Mouse (Mus musculus): ENCODE data around the gene Tubgcp5. TPM values are rescaled to one million over a fixed set of nuclear protein-coding genes. Genes with fewer than 3 reads are reported as not detected.

Gene Tubgcp5
- total RNA-seq, 2 experiments from 2014 or later, result 31.8 to 41.1 TPM

Other genes with a start within 250 kb of the Tubgcp5 start
- gene Siglech, start 26.0 kb upstream of the Tubgcp5 start, total RNA-seq (2014; fragmentation: Nextera tagmentation), result not detected in 2 replicates
- not detected in 2 replicates for gene Siglech, start 26.0 kb upstream of the Tubgcp5 start, total RNA-seq (2017)
- 43.8 and 48.2 TPM in 2 replicates for gene Cyfip1, start 47.6 kb downstream of the Tubgcp5 start, total RNA-seq (2014; fragmentation: Nextera tagmentation)
- gene Cyfip1, start 47.6 kb downstream of the Tubgcp5 start, total RNA-seq (2017), result 56.7 and 81.1 TPM in 2 replicates
- 31.2 and 34.3 TPM in 2 replicates for gene Nipa2, start 168.3 kb downstream of the Tubgcp5 start, total RNA-seq (2014; fragmentation: Nextera tagmentation)
- gene Nipa2, start 168.3 kb downstream of the Tubgcp5 start, total RNA-seq (2017), result 37.3 and 39.8 TPM in 2 replicates
- 0.73 and 1.3 TPM in 2 replicates for gene Nipa1, start 225.8 kb downstream of the Tubgcp5 start, total RNA-seq (2014; fragmentation: Nextera tagmentation)
- 1.9 and 4.4 TPM in 2 replicates for gene Nipa1, start 225.8 kb downstream of the Tubgcp5 start, total RNA-seq (2017)